Mouse (Mus musculus): Measurements from ENCODE around the gene Ppfia1.

GRCm38 (mm10) chr7:144566921-144567682, 13.6 kb upstream of the Ppfia1 start:
- TF ChIP-seq CTCF (IDR thresholded peaks at IDR 0.05; ENCODE audit: extremely low read depth, insufficient read depth, low read length) (no peak), POLR2A (IDR thresholded peaks at IDR 0.05; ENCODE audit: extremely low read depth, insufficient read depth, low read length) (no peak)

All from cortical plate, adult 2 months (tissue).